Mouse (Mus musculus) bone marrow, adult 2 months (tissue): ENCODE measurements around the gene Anxa2.

Experiments used
- CTCF ChIP-seq: fragments of 200-500 bp; IDR thresholded peaks from 2 replicates; pipeline ENCODE4 v1.5.1; 2011; ENCODE audit warnings: low read length, control low read depth; ENCODE audit not compliant: control insufficient read depth, insufficient read depth
- POLR2A ChIP-seq: fragments of 200-500 bp; IDR thresholded peaks from 2 replicates; pipeline ENCODE4 v1.6.1; 2011; ENCODE audit warnings: low read depth, mild to moderate bottlenecking, control low read depth, low read length, borderline replicate concordance; ENCODE audit not compliant: control insufficient read depth

DNA sequence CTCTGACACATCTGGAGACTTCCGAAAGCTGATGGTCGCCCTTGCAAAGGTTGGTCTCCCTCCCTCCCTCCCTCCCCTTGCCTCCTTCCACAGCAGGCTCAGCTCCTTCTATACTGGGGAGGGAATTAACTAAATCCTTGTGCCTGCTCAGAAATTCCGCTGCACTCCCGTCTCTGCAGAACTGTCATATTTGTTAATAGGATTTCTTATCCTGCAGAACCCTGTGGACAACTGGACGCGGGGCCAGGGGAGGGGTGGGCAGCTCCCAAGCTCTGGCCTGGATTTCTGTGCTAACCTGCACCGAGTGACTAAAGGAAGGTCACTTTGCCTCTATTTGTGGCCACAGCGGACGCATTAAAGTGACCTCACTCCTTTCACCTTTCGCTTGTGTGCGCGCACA lies 30.4 kb downstream of the Anxa2 start:
- TF ChIP-seq POLR2A: no peak
- no peak for TF ChIP-seq CTCF
